Mouse (Mus musculus) thymus, postnatal 36 days (tissue): ENCODE results near the gene Runx2.

Experiments
- DNase-seq, 2 experiments: peaks; one replicate each; pipeline ENCODE4 v3.0.0; 2022; ENCODE audit warnings: mixed read lengths in 2 of 2

The Runx2 gene

DNA sequence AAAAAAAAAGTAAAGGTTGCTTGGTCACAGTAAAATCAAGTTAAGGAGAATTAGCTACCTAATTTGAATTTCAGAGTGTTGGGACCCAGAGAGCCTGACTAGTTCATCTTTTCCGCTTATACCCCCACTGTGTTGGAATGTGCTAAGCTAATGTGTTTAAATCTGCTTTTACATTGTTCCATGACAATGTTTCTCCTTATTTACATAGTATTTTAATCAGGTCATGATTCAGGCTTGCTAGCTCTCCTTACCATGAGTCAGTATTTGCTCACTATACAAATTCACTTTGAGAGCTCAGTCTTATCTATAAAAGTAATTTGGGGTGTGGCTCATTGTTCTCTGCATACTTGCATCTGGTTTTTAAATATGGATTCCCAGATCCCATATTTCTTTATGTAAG, 47.2 kb downstream of the Runx2 start:
- no peak for DNase-seq

DNA sequence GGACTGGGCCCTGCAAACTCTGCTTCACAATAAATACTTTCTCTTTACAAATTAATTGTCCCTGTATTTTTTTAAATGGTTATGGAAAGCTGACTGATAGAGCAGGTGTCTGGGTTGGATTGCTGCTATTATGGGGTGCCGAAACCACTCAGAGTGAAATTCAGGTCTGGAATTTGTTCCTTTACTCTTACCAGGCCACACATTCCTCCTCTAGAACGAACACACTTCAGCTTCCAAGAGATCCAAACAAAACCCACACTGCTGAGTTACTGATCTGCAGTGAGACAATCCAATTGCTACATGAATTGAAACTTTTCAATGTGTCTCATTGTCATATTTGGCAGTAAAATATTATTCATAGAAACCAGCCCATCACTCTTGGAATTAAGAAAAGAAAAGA, 47.6 kb downstream of the Runx2 start:
- no peak for DNase-seq

DNA sequence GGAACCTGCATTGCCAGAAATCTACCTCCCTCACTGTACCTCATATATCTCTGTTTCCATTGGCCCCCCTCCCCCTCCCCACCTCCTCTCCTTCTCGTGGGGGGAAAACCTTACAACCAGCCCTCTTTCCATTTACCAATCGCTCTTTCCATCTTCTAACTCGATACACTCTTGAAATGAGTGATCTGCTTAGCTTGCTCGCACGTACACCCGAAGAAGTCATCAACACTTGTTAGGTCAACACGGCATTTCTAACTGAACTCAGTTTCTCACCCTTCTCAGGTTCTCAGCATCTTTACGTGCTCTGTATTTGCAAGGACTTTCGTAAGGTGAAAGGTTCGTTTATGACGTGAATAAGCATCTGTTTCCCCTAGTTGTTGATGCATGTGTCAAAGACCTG, 48.3 kb downstream of the Runx2 start:
- DNase-seq = no peak

DNA sequence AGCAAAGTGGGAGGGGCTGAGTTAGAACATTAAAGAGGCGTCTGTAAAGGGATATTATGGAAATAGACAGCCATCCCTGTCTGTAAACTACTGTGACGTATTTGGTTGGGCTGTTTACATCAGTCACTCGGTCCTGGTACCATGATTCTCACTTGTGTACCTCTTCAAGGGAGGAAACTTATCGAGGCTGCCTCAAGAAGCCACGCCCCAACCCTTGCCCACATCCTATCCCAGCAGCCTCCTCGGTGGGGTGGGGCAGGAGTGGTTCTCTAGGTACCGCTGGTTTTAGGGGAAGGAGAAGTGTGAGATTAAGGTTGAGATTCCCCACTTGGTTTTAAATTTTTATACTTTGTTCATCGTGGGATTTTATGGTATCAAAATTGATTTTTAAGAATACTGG, 69.2 kb downstream of the Runx2 start:
- DNase-seq = no peak

DNA sequence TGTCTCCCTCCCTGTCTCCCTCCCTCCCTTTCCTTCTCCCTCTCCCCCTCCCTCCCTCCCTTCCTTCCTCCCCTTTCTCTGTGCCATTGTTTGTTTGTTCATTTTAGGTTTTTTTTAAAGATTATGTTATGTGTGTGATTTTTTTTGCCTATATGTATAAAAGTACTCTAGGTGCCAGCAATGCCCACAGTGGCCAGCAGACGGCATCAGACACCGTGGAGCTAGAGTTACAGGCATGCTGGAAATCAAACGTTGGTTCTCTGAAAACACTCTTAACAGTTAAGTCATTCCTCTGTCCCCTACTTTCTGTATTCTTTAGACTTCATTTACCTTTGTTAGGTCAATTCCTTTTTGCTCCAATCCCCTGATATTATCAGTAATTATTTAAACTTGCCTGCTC, 70.8 kb downstream of the Runx2 start:
- DNase-seq = no peak

DNA sequence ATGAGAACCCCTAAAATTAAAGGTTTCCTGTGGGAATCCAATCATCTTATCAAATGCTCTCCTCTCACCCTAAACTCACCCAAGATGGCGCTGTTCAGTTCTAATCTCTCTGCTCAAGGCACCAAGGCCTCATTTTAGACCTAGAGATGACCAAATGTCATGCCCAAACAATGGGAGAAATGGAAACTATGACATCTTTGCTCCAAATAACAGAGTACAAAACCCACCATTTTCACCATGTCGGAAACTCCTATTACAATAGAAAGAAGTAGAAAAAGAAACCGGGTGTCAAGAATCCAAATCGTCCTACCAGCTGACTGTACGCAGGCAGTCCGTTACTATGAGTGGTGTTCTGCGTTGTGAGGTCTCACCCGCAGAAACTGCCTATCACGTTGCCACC, 72.4 kb downstream of the Runx2 start:
- no peak for DNase-seq

DNA sequence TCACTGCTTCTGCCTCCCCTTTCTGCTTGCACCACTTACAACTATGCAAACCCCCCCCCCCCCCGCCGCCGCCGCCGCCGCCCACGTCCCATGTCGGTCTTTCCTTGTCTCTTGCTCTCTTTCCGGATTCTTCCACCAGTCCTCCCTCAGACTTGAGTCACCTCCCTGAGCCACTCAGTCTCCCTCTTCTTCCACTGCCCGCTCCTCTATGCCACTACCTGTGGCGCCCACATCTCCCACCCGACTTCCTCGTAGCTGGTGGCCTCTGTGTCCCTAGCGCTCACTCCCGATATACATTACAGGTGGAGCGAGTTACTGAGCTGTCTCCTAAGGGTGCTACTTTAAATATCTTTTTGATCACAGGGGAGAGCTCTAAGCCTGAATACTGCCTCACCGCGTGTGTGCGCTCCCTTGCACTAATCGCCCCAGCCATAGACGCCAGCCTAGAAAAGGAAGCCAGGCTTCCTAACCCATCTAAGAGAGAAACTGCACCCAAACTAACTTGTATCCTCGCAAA, 76.4 kb downstream of the Runx2 start:
- DNase-seq = no peak

DNA sequence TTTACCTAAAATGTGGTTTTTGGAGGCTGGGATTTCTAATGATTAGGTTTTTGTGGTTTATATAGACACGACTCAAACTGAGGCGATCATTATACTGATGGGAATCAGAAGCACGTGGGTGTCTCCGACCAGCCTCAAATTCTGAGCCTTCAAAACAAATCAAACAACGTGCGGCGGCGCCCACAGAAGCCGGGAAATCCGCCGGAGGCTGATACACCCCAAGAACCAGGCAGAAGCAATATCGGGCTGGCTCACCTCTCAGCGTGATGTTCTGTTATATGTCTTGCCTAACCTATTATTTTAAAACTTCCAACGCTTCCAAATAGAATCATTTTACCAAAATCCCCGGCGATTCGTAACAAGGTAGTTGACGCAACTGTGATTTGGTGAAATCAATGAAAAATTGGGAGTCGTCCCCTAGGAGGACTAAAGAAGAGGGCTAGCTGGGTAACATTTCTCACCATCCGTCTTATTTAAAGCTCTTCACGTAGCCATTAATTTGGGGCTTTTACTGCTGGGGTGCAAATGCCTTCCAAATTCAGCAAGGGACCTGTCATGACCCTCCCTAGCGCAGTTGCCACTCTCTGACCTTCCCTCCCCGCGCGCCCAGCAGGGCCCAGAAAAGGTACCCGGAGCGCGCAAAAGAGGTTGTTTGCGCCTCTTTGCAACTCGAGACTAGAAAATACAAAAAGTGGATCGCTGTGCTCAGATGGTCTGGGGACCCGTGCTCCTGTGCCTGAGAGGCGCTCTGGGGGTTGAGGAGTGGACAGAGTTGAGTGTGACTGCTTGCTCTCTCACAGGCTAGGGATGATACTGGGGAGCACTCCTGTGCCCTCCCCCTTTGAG, 77.1 kb downstream of the Runx2 start:
- peak; percentile 35 to 41 for DNase-seq

DNA sequence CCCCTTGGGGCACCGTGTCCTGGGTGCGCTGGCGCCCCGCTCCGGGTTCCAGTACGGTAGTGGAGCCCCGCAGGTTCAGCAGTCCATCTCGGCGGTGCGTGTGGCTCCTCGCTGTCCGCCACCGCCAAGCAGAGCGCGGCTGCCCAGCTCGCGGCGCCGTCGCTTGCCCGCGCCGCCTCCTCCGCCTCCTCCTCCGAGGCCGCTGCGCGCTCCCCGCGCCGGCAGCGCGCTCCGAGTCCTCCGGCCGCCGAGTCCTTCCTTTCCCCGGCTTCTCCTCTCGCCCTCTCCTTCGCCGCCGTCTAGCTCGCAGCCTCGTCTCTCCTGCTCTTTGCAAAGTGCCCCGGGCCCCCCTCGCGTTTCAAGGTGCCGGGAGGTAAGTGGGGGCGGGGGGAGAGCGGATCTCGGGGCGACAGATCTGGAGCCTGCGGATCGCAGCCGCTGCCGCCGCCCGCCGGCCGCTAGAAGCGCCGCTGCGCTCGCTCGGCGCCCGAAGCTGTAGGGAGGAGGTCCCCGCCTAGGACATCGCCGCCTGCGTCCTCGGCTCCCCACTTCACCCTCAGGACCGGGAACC, 78.5 kb downstream of the Runx2 start:
- DNase-seq = peak; percentile 73 to 79

DNA sequence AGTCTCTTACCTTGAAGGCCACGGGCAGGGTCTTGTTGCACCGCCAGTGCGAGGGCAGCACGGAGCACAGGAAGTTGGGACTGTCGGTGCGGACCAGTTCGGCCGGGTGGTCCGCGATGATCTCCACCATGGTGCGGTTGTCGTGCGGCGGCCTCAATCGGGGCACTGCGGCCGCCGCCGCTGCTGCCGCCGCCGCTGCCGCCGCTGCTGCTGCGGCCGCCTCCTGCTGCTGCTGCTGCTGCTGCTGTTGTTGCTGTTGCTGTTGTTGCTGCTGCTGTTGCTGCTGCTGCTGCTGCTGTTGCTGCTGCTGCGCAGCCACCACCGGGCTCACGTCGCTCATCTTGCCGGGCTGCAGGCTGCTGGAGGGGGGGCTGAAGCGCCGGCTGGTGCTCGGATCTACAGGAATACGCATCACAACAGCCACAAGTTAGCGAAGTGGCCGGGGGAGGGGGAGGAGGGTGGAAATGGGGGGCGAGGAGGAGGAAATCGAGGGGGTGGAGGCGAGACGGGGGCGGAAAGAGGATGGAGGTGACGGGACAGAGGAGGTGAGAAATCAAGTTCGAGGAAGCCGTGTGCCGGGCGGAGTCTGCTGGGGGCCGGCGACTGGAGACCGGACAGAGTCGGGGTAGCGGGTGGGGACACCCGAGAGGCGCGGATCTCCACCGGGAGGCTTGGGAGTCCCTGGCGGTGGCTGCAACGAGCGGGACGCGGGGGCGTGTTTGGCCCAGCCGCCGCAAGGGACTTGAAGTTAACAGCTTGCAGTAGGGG, 79.2 kb downstream of the Runx2 start:
- peak; percentile 63 to 67 for DNase-seq

DNA sequence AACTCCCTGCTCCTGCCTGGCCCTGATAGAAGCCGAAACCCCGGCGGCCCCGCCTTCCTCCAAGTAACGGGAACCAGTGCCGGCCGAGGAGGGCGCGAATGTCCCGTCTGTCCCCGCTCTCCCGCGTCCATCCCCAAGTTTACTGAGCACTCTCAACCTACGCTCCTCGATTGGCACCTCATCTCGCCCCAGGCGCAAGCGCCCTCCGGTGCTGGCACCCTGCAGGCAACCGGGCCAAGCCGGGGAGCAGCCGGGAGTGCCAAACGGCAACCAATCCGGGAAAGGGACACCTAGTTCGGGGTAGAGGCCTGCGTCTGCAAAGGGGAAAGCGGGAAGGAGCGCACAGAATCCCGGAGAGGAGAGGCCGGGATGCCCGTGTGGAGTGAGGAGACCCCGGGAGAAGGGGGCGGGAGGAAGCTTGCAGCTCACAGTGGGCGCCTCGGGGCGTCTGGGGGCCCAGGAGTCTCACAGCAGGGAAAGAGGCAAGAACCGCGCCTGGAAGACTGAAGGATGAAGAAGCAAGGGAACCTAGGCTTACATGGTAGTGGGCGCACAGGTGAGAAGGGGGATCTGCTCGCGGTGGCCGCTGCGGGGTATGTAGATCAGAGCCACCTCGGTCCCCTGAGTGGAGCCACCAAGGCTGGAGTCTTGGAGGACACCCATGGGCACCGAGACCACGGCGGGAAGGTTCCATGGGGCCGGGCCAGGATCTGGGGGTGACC, 79.9 kb downstream of the Runx2 start:
- peak; percentile 39 to 49 for DNase-seq

DNA sequence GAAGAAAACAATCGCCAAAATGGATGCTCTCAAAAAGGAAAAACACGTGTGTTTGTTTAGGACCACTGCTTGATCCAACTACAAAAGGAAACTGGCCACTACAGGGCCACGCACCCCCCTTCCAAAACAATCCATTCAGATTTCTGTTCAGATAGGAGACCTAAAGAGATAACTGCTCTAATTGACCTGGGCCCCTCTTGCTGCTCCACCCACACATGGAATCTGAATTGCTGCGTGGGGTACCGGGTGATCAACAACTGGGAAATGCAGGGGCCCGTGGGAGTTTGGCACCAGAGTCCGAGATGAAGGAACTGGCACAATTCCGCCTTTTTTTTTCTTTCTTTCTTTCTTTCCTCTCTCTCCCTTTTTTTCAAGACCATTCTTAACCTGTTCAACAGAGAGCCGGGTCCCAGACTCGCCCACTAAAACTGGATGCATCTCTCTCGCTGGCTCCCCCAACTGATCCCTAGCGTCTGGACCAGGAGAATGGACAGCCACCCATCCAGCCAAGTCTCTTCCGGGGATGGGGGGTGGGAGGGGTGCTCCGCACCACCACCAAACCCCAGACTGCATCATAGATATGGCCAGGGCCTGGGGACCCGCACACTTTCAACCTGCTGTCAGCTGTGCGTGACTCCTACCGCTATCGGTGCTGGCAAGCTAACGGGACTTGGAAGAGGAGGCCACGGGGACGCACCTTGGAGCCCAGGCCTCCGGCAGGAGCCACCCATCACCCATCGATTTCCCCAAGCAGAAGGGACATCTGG, 80.9 kb downstream of the Runx2 start:
- no peak for DNase-seq

DNA sequence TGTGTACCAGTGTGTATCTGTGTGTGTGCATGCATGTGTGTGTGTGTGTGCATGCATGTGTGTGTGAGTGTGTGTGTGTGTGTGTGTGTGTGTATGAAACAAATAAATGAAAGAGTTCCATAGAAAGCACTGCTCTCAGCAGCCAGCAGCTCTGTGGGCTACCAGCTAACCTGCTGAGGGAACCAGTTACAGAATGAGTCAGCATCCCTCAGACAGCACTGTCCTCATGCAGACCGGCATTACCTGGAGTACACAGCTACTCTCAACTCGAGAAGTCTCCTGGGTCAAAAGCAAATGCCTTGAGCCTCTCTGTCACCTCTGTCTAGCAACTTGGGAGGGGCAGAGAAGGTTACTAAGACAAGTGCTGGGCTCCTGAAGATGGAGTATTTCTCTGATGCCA, 86.1 kb downstream of the Runx2 start:
- no peak for DNase-seq

DNA sequence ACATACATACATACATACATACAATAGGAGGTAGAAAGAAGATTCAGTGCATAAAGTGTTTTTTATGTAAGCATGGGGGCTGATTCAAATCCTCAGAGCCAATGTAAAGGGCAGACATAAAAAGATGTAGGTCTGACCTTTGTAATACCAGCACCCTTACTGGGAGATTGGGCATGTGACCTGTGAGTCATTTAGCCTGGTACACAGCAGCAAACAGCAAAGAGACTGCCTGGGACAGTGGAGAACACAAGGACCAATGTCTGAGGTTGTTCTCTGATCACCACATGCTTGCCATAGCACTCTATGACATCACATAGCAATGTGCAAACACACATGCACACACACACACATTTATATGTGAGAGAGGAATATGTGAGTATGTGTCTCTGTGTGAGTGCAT, 86.9 kb downstream of the Runx2 start:
- no peak for DNase-seq

DNA sequence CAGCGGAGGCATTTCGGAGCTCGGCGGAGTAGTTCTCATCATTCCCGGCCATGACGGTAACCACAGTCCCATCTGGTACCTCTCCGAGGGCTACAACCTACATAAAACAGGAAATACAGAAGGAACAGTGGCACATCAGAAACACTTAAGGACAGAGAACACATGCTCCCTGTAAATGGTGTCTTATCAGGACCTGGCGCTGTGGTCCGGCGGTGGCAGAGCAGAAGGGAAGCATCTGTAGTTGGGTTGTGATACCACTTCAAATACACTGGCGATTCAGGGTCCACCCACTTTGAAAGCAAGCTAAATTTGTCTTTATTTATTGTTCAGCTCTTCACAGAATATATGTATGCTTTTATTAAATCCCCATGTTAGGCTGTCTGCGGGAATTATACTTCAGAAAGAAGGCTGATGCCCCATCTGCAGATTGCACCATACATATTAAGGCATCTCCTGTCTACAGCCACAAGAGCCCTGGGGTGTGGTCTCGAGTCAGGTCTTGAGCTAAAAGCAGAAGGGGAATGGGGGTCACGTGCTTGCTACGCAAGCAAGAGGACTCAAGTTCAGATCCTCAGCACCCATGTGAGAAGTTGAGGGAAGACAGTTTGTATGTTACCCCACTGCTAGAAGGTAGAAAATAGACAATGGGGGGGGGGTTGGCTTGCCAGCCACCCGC, 89.7 kb downstream of the Runx2 start:
- no peak for DNase-seq

DNA sequence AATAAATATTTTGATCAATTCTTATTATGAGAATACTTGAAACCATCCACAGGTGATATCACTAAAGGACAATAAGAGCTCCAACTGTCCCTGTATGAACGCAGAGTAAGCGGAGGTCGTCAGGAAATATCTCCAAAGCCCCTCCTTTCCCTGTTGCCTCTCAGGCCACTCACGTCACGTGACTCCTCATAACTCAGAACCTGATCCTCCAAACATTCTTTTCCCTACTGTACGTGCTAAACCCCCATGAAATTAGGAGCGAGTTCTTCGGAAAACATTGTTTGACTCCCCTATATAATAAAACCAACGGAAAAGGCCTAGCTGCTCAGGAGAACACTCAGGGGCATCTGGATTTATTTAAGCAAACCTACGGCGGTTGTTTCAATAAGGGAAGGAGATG, 90.3 kb downstream of the Runx2 start:
- DNase-seq = no peak

DNA sequence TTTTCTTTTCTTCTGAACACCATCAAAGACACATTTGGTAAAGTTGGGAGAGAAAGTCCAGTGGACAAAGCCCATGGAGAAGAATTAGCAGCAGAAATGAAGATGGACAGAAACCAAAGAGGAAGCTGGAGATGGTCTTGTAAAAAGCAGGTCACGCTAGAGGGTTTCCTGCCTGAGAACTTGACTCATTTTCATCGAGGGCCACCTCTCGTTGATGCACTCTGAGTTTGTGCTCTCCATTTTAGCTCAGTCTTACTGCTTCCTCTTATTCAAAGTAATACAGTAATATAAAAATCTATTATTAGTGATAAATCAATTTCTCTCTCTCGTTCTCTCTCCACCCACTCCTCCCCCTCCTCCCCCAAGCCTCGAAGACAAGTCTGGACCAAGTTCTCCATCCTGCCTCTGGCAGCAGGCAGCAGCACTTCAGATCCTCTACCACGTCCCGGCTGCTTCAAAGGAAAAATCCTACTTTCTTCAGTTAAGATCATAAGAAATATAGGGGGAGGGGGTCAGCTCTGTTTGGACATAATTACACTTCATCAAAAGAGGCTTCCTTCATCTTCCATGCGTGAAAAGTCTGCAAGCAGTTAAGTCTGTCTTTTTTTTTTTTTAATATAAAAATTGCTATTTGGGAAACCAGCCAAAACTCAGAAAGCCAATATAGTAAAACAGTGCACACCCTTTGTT, 92.3 kb downstream of the Runx2 start:
- DNase-seq = no peak

DNA sequence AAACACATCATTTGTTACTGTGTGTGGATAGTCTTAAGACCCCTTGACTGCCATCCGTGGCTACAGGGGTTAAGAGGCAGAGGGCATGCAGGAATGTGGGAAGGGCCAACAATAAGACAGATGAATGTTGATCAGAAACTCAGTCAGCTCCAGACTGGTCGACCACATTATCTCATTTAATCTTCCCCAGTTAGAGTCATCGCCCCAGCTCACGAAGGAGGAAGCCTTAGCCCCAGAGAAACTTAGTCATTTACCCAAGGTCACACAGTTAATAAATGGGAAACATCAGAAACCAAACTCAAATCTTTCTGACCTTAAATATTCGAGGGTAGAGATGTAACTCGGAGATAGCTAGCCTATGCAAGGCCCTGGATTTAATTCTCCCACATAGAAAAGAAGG, 96.0 kb downstream of the Runx2 start:
- DNase-seq = no peak

DNA sequence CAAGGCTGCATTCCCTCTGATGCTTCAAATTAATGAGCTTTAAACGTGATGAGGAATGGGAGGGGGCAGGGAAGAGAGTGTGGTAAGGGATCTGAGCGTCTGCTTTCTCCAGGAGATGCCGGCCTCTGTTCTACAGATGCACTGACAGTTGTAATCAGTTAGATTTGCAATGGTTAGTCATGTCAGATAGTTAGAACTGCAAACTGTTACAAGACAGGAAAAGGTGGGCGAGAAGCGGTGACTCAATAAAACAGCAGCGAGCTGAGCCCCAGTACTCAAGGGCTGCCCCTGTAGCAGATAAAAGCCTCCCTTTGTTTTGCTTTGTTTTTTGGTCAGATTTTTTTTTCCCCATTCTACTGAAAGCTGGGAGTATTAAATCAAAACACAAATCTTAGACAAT, 96.6 kb downstream of the Runx2 start:
- DNase-seq = peak in 1 of 2 experiments; percentile 9

DNA sequence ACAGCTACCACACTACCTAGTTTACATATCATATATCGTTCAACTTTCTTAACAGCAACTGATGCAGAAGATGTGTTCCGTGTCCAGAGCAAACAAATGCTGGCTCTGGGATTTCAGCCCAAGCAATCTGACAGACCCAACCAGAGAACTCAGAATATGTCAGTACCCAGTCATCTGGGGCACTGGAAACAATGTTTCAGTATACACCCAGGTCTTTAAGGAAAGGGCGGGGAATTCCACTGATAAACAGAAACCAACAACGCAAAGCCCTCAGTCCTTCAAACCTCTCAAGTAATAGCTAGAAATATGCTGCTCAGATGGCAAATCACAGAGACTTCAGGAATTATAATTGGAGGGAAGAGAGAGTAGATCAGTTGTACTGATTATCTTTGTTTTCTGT, 100.5 kb downstream of the Runx2 start:
- DNase-seq = no peak

DNA sequence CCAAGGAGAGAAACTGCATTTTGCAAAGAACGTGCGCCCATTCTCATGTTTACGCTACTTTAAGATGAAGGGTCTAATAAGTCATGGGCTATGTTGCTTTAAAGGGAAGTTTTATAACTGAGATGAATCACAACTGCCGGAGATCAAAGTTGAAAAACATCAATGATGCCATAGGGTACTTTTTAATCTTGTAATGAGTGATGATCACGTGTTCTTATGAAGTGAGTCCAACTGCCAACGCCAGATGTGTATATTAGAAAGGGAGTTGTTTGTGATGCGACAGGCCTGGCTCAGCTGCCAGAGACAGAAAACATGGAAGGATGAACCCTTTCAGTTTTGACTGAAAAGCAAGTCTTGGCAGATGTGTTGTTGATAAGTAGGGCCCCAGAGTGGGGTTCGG, 101.2 kb downstream of the Runx2 start:
- no peak for DNase-seq
